Mouse (Mus musculus) kidney, postnatal 0 days (tissue): ENCODE measurements around the gene AI464131. TPM values are rescaled to one million over a fixed set of nuclear protein-coding genes. Genes with fewer than 3 reads are reported as not detected.

ENCODE experiments used
- ATAC-seq: fragments of 200-750 bp; cut with Nextera tagmentation; replicated peaks from 2 replicates; pipeline ENCODE4 v1.8.0; 2017; ENCODE audit warnings: low read depth, moderate number of reproducible peaks, moderate TSS enrichment, moderate library complexity; ENCODE audit not compliant: low FRiP score
- DNase-seq: peaks from one replicate; pipeline ENCODE4 v3.0.0-alpha.2; 2016; ENCODE audit warnings: low spot score
- H3K27ac ChIP-seq: fragments of 300-500 bp; sonication (generic); 2 replicates; pipeline ENCODE4 v1.5.1; 2014; ENCODE audit warnings: mild to moderate bottlenecking
- H3K27me3 ChIP-seq: fragments of 300-500 bp; sonication (generic); 2 replicates; pipeline ENCODE4 v1.6.1; 2014; ENCODE audit warnings: low read length, mixed read lengths; ENCODE audit not compliant: insufficient read depth
- H3K36me3 ChIP-seq: fragments of 300-500 bp; sonication (generic); 2 replicates; pipeline ENCODE4 v1.6.1; 2014; ENCODE audit warnings: low read length, mixed read lengths; ENCODE audit not compliant: insufficient read depth
- H3K4me1 ChIP-seq: fragments of 300-500 bp; sonication (generic); replicated peaks from 2 replicates; pipeline ENCODE4 v1.6.1; 2014; ENCODE audit warnings: antibody characterized with exemption, low read length, mixed read lengths; ENCODE audit not compliant: insufficient read depth
- H3K4me2 ChIP-seq: fragments of 300-500 bp; sonication (generic); 2 replicates; pipeline ENCODE4 v1.6.1; 2014; ENCODE audit warnings: mild to moderate bottlenecking, low read length, moderate library complexity, mixed read lengths
- H3K4me3 ChIP-seq: fragments of 300-500 bp; sonication (generic); replicated peaks from 2 replicates; pipeline ENCODE4 v1.5.1; 2014; ENCODE audit warnings: low read depth, low read length
- H3K9ac ChIP-seq: fragments of 300-500 bp; sonication (generic); 2 replicates; pipeline ENCODE4 v1.6.1; 2014; ENCODE audit warnings: low read depth, low read length
- H3K9me3 ChIP-seq: fragments of 300-500 bp; sonication (generic); replicated peaks from 2 replicates; pipeline ENCODE4 v1.6.1; 2016; ENCODE audit warnings: low read length, inconsistent platforms, mixed read lengths
- CTCF ChIP-seq: IDR thresholded peaks from 2 replicates; pipeline ENCODE4 v1.5.1; 2016; ENCODE audit warnings: antibody characterized with exemption, low read depth, mild to moderate bottlenecking, moderate library complexity
- WGBS: fragments of 180-500 bp; shearing (Covaris S2); extraction: QIAGEN DNeasy Blood & Tissue Kit; methylation state at CpG from one replicate; pipeline ENCODE4 v1.1.7; 2014; 5-methylcytosine and 5-hydroxymethylcytosine counted together
- polyA plus RNA-seq: library from polyadenylated mRNA; unstranded; fragments of >200 nt; fragmentation: Nextera tagmentation; extraction: Ambion mirVana; gene quantifications from 2 replicates; pipeline ENCODE4 v1.2.1, GENCODE M21; 2015

The AI464131 gene
- polyA plus RNA-seq, 1 experiment from 2014 or later: 5.3 TPM

DNA sequence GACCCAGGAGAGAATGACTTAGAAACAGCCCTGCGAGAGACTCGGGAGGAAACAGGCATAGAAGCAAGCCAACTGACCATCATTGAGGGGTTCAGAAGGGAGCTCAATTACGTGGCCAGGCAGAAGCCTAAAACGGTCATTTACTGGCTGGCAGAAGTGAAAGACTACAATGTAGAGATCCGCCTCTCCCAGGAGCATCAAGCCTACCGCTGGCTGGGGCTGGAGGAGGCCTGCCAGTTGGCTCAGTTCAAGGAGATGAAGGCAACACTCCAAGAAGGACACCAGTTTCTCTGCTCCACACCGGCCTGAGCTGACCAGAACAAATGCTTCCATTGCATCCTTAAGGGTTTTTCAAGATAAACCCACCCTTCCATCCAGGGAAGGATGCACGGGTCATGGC is 22.6 kb downstream of the AI464131 start:
- H3K4me2 ChIP-seq: no peak overlapping the region
- H3K4me3 ChIP-seq: no peak overlapping the region
- H3K4me1 ChIP-seq: peaks cover 8% of the 10 kb centered on the region; the same call in 1 of the 2 replicates
- H3K9me3 ChIP-seq: no peaks in the 10 kb centered on the region
- no peak for TF ChIP-seq CTCF
- no peak overlapping the region for H3K9ac ChIP-seq
- WGBS: 76% methylated on average over 8 of the region's 8 CpGs
- H3K27me3 ChIP-seq: no peaks in the 10 kb centered on the region
- DNase-seq (no peak), ATAC-seq (no peak)
- no peak overlapping the region for H3K27ac ChIP-seq
- no peaks in the 10 kb centered on the region for H3K36me3 ChIP-seq

DNA sequence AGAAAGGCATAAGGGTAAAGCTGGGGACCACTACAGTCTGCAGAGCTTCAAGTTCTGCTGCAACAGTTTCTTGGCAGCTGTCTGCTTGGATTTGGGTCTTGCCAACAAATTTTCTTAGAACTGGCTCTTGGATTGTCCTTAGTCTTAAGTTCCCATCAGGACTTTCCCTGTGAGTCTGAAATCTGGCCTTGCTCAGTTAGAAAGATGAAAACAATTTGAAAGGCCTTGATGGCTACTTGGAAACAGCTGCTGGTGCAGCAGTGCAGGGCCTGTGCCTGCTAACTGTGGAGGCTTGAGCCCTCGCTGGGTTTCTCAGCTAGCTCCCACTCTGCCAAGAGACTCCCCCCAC is 23.4 kb downstream of the AI464131 start:
- 0 out of 2 replicates have a peak, but pooled peaks have one; percentile 0 for TF ChIP-seq CTCF

DNA sequence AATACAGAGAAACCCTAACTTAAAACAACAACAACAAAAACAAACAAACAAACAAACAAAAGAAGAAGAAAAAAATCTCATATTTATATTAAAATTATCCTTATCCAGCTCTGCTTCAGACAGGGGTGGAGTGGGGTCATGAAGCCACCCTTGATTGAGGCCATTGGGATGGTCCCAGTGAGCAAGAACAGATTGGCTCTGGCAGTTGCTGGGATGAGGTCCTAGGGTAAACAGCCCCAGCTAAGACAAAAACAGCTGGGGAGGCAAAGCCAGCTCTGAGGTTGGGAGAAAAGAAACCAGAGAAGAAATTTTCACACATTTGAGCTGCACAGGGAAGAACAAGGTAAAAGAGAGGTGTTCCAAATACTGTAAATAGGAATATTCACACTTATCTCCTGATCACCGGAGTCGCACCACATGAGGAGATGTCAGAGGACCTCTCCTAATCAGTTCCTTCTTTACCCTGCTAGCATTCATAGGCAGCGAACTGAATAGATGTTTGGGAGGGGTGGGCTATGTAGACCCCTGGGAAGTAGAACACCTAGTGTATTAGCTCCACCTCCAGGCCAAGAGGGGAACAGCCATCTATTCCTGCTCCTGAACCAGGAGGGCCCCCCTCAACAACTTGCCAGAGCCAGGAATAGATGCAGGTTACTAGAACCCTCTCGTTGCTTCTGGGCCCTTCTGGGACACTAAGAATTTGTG is 24.0 kb downstream of the AI464131 start:
- no peak overlapping the region for H3K27ac ChIP-seq
- H3K4me2 ChIP-seq: no peak overlapping the region
- H3K36me3 ChIP-seq: no peaks in the 10 kb centered on the region
- no peak overlapping the region for H3K9ac ChIP-seq
- H3K9me3 ChIP-seq: no peaks in the 10 kb centered on the region
- TF ChIP-seq CTCF: peak; percentile 32; the same call in 1 of the 2 replicates
- ATAC-seq (no peak), DNase-seq (no peak)
- no peak overlapping the region for H3K4me3 ChIP-seq
- 70% methylated on average over 4 of the region's 4 CpGs for WGBS
- peaks cover 8% of the 10 kb centered on the region; the same call in 1 of the 2 replicates for H3K4me1 ChIP-seq
- H3K27me3 ChIP-seq: no peaks in the 10 kb centered on the region

More for the DNA sequence above, 23.4 kb downstream of the AI464131 start:
- H3K4me1 ChIP-seq: peaks cover 8% of the 10 kb centered on the region; the same call in 1 of the 2 replicates
- no peak overlapping the region for H3K9ac ChIP-seq
- peak; percentile 66 for DNase-seq
- H3K27ac ChIP-seq: no peak overlapping the region
- H3K4me2 ChIP-seq: no peak overlapping the region
- H3K27me3 ChIP-seq: no peaks in the 10 kb centered on the region
- H3K9me3 ChIP-seq: no peaks in the 10 kb centered on the region
- H3K36me3 ChIP-seq: no peaks in the 10 kb centered on the region
- H3K4me3 ChIP-seq: no peak overlapping the region
- ATAC-seq: no peak
- 68% methylated on average over 1 of the region's 1 CpGs for WGBS

GRCm38 (mm10) chr4:41477648-41478160 is 25.2 kb downstream of the AI464131 start:
- Histone ChIP-seq H3K9me3 (no peaks in the 10 kb centered on the region), H3K4me2 (no peak overlapping the region), H3K4me3 (no peak overlapping the region), H3K4me1 (peaks cover 8% of the 10 kb centered on the region; the same call in 1 of the 2 replicates), H3K36me3 (no peaks in the 10 kb centered on the region), H3K9ac (no peak overlapping the region), H3K27me3 (no peaks in the 10 kb centered on the region), H3K27ac (no peak overlapping the region)
- WGBS: 65% methylated on average over 9 of the region's 9 CpGs
- ATAC-seq (no peak), DNase-seq (no peak)
- TF ChIP-seq CTCF: no peak

DNA sequence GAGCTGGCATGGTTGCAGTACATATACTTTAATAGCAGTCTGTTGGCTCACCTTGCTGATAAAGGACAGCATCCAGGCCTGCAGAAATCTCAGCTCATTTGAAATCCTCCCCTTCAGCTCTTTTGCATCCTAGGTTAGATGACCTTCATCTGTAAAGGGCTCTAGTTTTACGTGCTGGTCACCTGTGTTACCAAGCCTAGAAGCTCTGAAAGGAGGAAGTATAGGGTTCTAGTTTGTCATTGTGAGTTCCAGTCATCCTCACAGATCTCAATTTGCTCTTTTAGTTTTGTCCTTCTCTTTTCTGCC is 31.5 kb downstream of the AI464131 start:
- Histone ChIP-seq H3K4me3 (no peak overlapping the region), H3K4me1 (no peaks in the 10 kb centered on the region), H3K4me2 (no peak overlapping the region), H3K9ac (no peak overlapping the region), H3K9me3 (no peaks in the 10 kb centered on the region), H3K36me3 (no peaks in the 10 kb centered on the region), H3K27me3 (no peaks in the 10 kb centered on the region), H3K27ac (no peak overlapping the region)
- no peak for DNase-seq
- ATAC-seq: no peak
- no peak for TF ChIP-seq CTCF
- 81% methylated on average over 1 of the region's 1 CpGs for WGBS

GRCm38 (mm10) chr4:41470684-41471383 is 32.0 kb downstream of the AI464131 start:
- no peaks in the 10 kb centered on the region for H3K27me3 ChIP-seq
- ATAC-seq: no peak
- DNase-seq: no peak
- no peak overlapping the region for H3K4me2 ChIP-seq
- H3K9me3 ChIP-seq: no peaks in the 10 kb centered on the region
- no peak overlapping the region for H3K27ac ChIP-seq
- no peak overlapping the region for H3K9ac ChIP-seq
- TF ChIP-seq CTCF: no peak
- H3K36me3 ChIP-seq: no peaks in the 10 kb centered on the region
- H3K4me1 ChIP-seq: no peaks in the 10 kb centered on the region
- 57% methylated on average over 5 of the region's 5 CpGs for WGBS
- H3K4me3 ChIP-seq: no peak overlapping the region
